Mouse (Mus musculus) bone marrow, adult 2 months (tissue): ENCODE results near the gene Rptor.

Source experiments
- CTCF ChIP-seq: fragments of 200-500 bp; IDR thresholded peaks from 2 replicates; pipeline ENCODE4 v1.5.1; 2011; ENCODE audit warnings: low read length, control low read depth; ENCODE audit not compliant: control insufficient read depth, insufficient read depth
- POLR2A ChIP-seq: fragments of 200-500 bp; IDR thresholded peaks from 2 replicates; pipeline ENCODE4 v1.6.1; 2011; ENCODE audit warnings: low read depth, mild to moderate bottlenecking, control low read depth, low read length, borderline replicate concordance; ENCODE audit not compliant: control insufficient read depth

DNA sequence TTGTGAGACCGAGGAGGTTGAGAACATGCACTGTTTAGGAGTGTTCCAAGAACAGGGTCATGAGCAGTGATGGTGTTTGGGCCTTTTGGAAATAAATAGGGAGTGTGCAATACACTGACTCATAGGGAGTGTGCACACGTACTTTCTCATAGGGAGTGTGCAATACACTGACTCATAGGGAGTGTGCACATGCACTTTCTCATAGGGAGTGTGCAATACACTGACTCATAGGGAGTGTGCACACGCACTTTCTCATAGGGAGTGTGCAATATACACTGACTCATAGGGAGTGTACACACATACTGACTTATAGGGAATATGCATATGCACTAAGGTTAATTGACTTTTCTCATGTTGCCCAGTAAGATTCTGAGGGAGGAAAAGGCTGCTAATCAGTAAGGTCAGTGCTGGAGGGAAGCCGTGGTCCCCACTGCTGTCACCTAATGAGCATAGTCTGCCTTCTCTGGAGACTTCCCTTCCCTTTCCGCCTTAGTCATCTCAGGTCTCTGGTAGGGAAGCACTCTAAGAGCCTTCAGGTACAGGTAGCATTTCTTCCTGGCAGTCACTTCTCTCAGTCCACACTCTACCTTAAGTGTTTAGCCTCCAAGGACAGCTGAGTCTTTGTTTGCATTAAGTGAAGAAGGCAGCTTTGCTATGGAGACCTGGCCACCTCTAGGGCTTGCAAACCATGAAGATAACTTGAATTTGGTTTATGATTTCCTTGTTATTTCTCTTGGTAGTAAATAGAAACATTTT is 113.3 kb downstream of the Rptor start:
- no peak for TF ChIP-seq POLR2A
- TF ChIP-seq CTCF: no peak
